Mouse (Mus musculus): Measurements from ENCODE around the gene Notch1. TPM values are rescaled to one million over a fixed set of nuclear protein-coding genes. Genes with fewer than 3 reads are reported as not detected.
A peak's percentile ranks its signal among the peaks of the same experiment; 100 is the strongest.

Notch1 gene
- polyA plus RNA-seq, 1 experiment from 2014 or later: 29.9 TPM

DNA sequence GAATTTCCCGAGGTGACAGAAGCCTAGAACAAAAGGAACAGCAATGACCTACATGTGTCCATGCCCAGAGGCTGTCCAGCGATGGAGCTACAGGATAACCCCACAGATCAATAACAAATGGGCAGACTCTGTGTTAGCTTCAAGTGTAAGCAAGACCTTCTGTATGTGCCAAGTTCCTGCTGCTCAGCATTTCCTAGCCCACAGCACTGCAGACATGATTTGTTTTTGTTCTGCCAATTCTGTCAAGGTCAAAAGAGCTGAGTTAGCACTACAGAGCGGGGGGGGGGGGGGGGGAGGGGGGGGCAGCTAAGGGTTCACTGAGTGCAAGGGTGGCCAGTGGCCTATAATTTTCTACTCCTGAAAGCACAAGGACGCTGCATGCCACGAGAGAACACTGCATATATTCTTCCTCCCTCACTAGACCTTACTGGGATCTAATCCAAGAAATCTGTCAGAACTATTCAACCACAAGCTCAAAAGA is 105.5 kb downstream of the Notch1 start:
- 69% methylated on average over 4 of the region's 5 CpGs for WGBS
- Histone ChIP-seq H3K4me1 (ENCODE audit: control insufficient read depth, insufficient read depth, low read length) (peaks cover 25% of the 10 kb centered on the region), H3K27ac (replicated peaks; ENCODE audit: low read depth, low read length) (peak overlapping the region; percentile 48), H3K9me3 (ENCODE audit: control insufficient read depth, low read length) (no peaks in the 10 kb centered on the region), H3K4me3 (ENCODE audit: low read depth, low read length) (no peak overlapping the region), H3K36me3 (ENCODE audit: control insufficient read depth, insufficient read depth, low read length) (peaks cover 68% of the 10 kb centered on the region), H3K9ac (ENCODE audit: low read depth, low read length) (no peak overlapping the region), H3K27me3 (replicated peaks; ENCODE audit: control insufficient read depth, insufficient read depth, low read length) (no peaks in the 10 kb centered on the region), H3K4me2 (ENCODE audit: low read depth, low read length) (no peak overlapping the region)
- peak; percentile 77 for DNase-seq (ENCODE audit: low spot score)
- ATAC-seq (ENCODE audit: low read depth): peak; percentile 24; the same call in 1 of the 2 replicates

DNA sequence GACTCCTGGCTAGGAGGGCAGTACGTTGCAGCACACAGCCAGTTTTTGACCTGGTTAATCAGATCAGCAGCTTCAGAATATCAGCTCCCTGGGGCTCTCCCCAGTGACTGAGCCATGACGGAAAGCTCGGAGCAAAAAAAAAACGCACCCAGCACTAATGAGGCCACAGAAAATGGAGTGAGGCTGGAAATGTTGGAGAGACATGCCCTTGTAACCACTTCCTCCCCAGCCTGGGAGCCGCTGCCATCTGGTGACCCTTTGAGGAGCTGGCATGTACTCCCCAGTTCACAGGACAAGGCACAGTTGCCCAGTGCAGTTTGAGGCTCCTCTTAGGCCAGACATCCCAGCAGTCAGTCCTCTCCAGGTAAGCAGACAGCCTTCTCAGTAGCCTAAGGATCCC is 106.4 kb downstream of the Notch1 start:
- Histone ChIP-seq H3K9ac (ENCODE audit: low read depth, low read length) (no peak overlapping the region), H3K36me3 (ENCODE audit: control insufficient read depth, insufficient read depth, low read length) (peaks cover 59% of the 10 kb centered on the region), H3K9me3 (ENCODE audit: control insufficient read depth, low read length) (no peaks in the 10 kb centered on the region), H3K4me1 (ENCODE audit: control insufficient read depth, insufficient read depth, low read length) (peaks cover 27% of the 10 kb centered on the region), H3K4me3 (ENCODE audit: low read depth, low read length) (no peak overlapping the region), H3K27me3 (replicated peaks; ENCODE audit: control insufficient read depth, insufficient read depth, low read length) (no peaks in the 10 kb centered on the region), H3K4me2 (ENCODE audit: low read depth, low read length) (no peak overlapping the region), H3K27ac (replicated peaks; ENCODE audit: low read depth, low read length) (peak overlapping the region; percentile 48)
- DNase-seq (ENCODE audit: low spot score): no peak
- WGBS: 69% methylated on average over 5 of the region's 5 CpGs
- no peak for ATAC-seq (ENCODE audit: low read depth)

DNA sequence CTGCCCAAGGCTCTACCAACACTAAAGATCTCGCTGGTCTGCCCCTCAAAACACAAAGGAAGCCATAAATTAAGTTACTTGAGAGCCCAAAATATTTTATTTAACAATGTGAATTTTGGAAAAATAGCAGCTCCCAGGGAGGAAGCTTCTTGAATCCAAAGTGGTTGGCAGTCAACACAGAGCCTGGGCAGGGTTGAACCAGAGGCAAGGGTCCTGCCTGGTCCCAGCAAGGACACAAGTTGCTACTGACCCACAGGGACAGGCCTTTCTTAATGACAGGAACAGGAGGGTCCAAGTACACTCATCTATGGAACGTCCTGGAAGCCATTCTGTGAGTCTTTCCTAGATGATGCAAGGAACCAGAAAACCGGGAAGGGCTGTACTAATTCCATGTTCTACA is 107.1 kb downstream of the Notch1 start:
- Histone ChIP-seq H3K27ac (replicated peaks; ENCODE audit: low read depth, low read length) (0 out of 2 replicates have a peak overlapping the region, but pooled peaks have one; percentile 48), H3K4me2 (ENCODE audit: low read depth, low read length) (peak overlapping the region; percentile 84), H3K4me3 (ENCODE audit: low read depth, low read length) (peak overlapping the region; percentile 93), H3K27me3 (replicated peaks; ENCODE audit: control insufficient read depth, insufficient read depth, low read length) (no peaks in the 10 kb centered on the region), H3K9me3 (ENCODE audit: control insufficient read depth, low read length) (no peaks in the 10 kb centered on the region), H3K4me1 (ENCODE audit: control insufficient read depth, insufficient read depth, low read length) (peaks cover 27% of the 10 kb centered on the region), H3K36me3 (ENCODE audit: control insufficient read depth, insufficient read depth, low read length) (peaks cover 52% of the 10 kb centered on the region), H3K9ac (ENCODE audit: low read depth, low read length) (no peak overlapping the region)
- WGBS: 60% methylated on average over 3 of the region's 3 CpGs
- ATAC-seq (ENCODE audit: low read depth) (no peak), DNase-seq (ENCODE audit: low spot score) (no peak)

DNA sequence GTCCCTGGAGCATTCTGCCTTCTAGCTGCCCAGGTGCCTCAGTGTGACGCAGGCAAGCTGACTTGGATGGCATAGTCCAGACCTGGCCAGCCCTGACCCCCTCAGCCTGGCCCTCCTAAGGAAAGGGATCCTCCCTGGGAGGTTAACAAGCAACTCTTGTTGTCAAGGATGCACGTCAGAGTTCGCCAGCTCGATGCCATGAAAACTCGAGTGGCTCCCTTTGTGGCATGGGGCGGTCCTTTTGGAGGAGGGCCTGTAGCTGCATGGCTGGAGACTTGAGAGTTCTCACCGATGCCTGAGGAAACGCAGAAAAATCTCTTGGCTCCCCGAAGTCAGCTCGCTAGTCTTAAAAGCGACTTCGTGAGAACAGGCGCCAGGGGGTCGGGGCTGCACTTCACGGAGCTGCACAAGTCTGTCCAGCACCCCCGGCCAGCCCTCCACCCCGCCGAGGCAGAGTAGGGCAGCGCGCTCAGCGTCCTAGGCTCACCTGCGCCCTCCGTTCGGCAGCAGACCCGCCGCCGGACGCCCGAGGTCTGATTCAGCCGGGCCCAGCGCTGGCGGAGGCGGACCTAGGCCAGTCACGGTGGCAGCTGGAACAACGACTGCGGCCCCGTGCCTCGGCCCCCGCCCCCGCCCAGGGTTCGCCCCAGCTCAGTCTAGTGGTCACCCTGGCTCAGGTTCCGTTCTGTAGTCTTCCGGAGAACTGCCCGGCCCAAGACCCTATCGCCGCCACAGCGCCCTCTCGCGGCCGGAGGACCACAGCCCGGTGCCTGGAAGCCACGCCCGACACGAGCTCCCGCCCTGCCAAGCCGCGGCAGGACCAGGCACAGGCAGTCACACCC is 107.7 kb downstream of the Notch1 start, which contains the start of gene Inpp5e:
Gene Inpp5e (minus strand): TSS at position 689 of the 842 bp plus-strand sequence.
- Histone ChIP-seq H3K4me1 (ENCODE audit: control insufficient read depth, insufficient read depth, low read length) (peaks cover 27% of the 10 kb centered on the region), H3K27ac (replicated peaks; ENCODE audit: low read depth, low read length) (peak within 1 kb of the TSS; percentile 74), H3K9me3 (ENCODE audit: control insufficient read depth, low read length) (no peaks in the 10 kb centered on the region), H3K9ac (ENCODE audit: low read depth, low read length) (peak within 1 kb of the TSS; percentile 92), H3K4me2 (ENCODE audit: low read depth, low read length) (peak within 1 kb of the TSS; percentile 84), H3K27me3 (replicated peaks; ENCODE audit: control insufficient read depth, insufficient read depth, low read length) (no peaks in the 10 kb centered on the region), H3K4me3 (ENCODE audit: low read depth, low read length) (peak within 1 kb of the TSS; percentile 93), H3K36me3 (ENCODE audit: control insufficient read depth, insufficient read depth, low read length) (peaks cover 46% of the 10 kb centered on the region)
- ATAC-seq (ENCODE audit: low read depth) (peak; percentile 96), DNase-seq (ENCODE audit: low spot score) (peak; percentile 94)
- WGBS: under 1% methylated on average over 55 of the region's 57 CpGs

Small RNAs within 50 kb of the gene (microRNA-seq; reads per million reads assigned to microRNA genes)
- gene Mir6996 (ENCODE audit: borderline number of aligned reads): 0.66 reads per million

Other genes starting within 250 kb of the Notch1 start
- gene Ccdc187, start 222.1 kb downstream of the Notch1 start, polyA plus RNA-seq (2014; fragmentation: Nextera tagmentation; extraction: Ambion mirVana): 0.17 and 0.28 TPM in 2 replicates
- 29.3 and 33.8 TPM in 2 replicates for gene Gpsm1, start 201.1 kb downstream of the Notch1 start, polyA plus RNA-seq (2014; fragmentation: Nextera tagmentation; extraction: Ambion mirVana)
- 24.2 and 27.6 TPM in 2 replicates for gene Dnlz, start 164.6 kb downstream of the Notch1 start, polyA plus RNA-seq (2014; fragmentation: Nextera tagmentation; extraction: Ambion mirVana)
- gene Card9, start 155.7 kb downstream of the Notch1 start, polyA plus RNA-seq (2014; fragmentation: Nextera tagmentation; extraction: Ambion mirVana): 1.3 and 2.1 TPM in 2 replicates
- 20.2 and 22.9 TPM in 2 replicates for gene Snapc4, start 136.0 kb downstream of the Notch1 start, polyA plus RNA-seq (2014; fragmentation: Nextera tagmentation; extraction: Ambion mirVana)
- 102 and 109 TPM in 2 replicates for gene Entr1, start 127.3 kb downstream of the Notch1 start, polyA plus RNA-seq (2014; fragmentation: Nextera tagmentation; extraction: Ambion mirVana)
- gene Pmpca, start 127.3 kb downstream of the Notch1 start, polyA plus RNA-seq (2014; fragmentation: Nextera tagmentation; extraction: Ambion mirVana): 71.9 and 72.3 TPM in 2 replicates
- 16.3 and 17.8 TPM in 2 replicates for gene Inpp5e, start 107.5 kb downstream of the Notch1 start, polyA plus RNA-seq (2014; fragmentation: Nextera tagmentation; extraction: Ambion mirVana)
- gene Sec16a, start 71.4 kb downstream of the Notch1 start, polyA plus RNA-seq (2014; fragmentation: Nextera tagmentation; extraction: Ambion mirVana): 38.6 and 42.0 TPM in 2 replicates
- gene Egfl7, start 63.4 kb upstream of the Notch1 start, polyA plus RNA-seq (2014; fragmentation: Nextera tagmentation; extraction: Ambion mirVana): 110 and 119 TPM in 2 replicates
- gene Gm20532, start 70.0 kb upstream of the Notch1 start, polyA plus RNA-seq (2014; fragmentation: Nextera tagmentation; extraction: Ambion mirVana): not detected in 2 replicates
- 25.1 and 26.7 TPM in 2 replicates for gene Agpat2, start 87.8 kb upstream of the Notch1 start, polyA plus RNA-seq (2014; fragmentation: Nextera tagmentation; extraction: Ambion mirVana)
- gene Fam69b, start 111.8 kb upstream of the Notch1 start, polyA plus RNA-seq (2014; fragmentation: Nextera tagmentation; extraction: Ambion mirVana): 31.1 and 40.1 TPM in 2 replicates
- not detected in 2 replicates for gene Lcn4, start 154.6 kb upstream of the Notch1 start, polyA plus RNA-seq (2014; fragmentation: Nextera tagmentation; extraction: Ambion mirVana)